Mouse (Mus musculus): Measurements from ENCODE around the gene Pgf.

Gene Pgf

DNA sequence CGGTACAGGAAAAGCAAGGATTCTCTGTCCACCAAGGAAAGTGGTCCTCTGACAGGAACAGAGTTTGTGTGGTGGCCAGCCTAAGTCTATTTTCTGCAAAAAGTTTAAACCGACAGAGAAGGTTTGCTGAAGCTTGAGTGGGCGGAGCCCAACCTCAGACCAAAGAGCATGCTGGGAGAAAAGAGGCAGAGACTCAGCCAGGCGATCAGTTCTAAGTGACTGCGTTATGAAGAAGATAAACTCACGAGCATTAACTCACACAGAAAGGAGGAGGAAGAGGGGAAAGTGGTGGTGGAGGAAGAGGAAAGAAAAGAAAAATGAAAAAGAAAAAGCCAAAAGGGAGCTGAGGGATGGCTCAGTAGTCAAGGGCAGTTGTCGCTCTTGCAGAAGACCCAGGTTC, 12.7 kb upstream of the Pgf start:
- DNase-seq (ENCODE audit: low read depth) = no peak

DNA sequence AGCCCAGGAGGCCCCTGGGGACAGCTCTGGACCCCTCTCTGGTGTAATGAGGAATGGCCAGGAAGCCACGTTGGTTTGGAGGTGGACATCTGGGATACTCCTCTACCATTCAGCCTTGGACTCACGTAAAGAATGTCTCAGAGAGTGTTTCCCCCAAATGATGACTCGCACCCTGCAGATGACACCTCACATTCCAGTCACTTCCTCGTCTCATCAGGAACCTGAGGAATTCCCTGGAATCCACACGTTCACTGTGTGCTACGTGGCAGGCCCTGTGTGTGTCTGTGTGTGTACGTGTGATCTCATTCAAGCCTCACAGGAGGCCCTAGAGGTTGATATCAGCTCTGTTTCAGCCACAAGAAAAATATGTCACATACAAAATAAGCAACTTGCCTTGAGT, 8.8 kb upstream of the Pgf start:
- no peak for DNase-seq (ENCODE audit: low read depth)

DNA sequence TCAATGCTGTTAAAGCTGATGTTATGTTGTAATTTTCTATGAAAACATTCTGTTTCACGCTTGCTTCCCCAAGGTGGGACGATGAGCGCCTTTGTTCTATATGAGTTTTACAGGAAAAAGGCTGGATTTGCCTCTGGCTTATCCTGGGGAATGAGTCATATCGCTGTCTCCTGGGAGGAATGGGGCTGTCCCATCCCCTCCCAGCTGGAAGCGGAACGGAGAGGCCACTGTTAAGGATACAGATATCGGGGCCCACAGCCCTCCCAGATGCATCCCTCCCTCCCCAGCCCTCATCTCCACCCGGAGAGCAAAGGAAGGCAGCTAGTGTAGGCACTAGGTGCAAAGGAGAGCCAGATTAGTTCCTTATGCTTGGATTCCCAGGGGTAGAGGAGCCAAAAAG, 8.2 kb upstream of the Pgf start:
- DNase-seq (ENCODE audit: low read depth) = no peak

- no peak for DNase-seq (ENCODE audit: low read depth)
Measured at GRCm38 (mm10) chr12:85184118-85184517, 6.5 kb upstream of the Pgf start.

GRCm38 (mm10) chr12:85182898-85183297, 5.3 kb upstream of the Pgf start:
- DNase-seq (ENCODE audit: low read depth) = no peak

DNA sequence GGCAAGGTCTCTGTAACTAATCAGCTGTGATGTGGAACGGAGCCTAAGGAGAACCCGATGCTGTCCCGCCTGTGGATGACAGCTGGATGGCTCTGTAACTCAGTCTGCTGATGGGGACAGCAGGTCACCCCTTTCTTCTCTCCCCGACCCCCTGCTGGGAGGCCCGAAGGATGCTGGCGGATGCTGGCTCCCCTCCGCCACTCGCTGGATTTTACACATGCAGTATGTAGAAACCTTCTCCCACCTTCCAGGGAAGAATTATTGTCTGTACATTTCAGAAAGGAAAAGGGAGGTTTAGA, 4.7 kb upstream of the Pgf start:
- DNase-seq (ENCODE audit: low read depth) = no peak

- no peak for DNase-seq (ENCODE audit: low read depth)
Measured at GRCm38 (mm10) chr12:85181475-85182344, 4.1 kb upstream of the Pgf start.

GRCm38 (mm10) chr12:85178294-85178693, 704 bp upstream of the Pgf start:
- DNase-seq (ENCODE audit: low read depth) = no peak

DNA sequence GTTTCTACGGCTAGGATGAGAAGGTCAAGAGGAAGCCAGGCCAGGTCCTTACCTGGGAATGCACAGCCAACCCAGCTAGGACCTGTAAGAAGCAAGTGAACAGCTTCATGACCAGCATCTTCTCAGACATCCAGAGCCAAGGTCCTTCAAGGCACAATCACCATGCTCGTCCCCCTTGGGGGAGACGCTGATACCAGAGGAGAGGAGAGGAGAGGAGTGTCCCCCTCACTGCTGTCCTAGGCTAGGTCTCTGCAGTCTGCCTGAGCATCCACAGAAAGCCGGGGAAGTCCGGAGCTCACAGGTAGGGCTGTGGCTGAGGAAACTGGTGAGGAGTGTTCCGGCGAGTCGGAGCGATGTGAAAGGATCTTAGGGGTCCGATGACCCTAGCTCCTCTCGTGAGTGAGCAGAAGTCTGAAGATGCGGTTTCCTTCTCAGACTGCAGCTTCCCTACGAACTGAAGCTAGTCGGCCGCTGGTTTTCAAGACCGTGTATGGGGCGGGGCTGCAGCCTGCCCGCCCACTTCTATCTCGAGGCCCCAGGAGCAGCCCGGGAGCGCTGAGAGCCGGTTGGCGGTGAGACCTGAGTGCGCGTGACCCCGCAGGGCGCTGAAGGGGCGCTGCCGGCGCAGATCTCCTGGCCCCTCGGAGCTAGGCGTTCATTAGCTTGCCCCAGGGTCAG, 605 bp downstream of the Pgf start:
- DNase-seq (ENCODE audit: low read depth) = peak; percentile 51

- peak; percentile 14 for DNase-seq (ENCODE audit: low read depth)
Measured at GRCm38 (mm10) chr12:85175926-85176845, 1.4 kb downstream of the Pgf start.

DNA sequence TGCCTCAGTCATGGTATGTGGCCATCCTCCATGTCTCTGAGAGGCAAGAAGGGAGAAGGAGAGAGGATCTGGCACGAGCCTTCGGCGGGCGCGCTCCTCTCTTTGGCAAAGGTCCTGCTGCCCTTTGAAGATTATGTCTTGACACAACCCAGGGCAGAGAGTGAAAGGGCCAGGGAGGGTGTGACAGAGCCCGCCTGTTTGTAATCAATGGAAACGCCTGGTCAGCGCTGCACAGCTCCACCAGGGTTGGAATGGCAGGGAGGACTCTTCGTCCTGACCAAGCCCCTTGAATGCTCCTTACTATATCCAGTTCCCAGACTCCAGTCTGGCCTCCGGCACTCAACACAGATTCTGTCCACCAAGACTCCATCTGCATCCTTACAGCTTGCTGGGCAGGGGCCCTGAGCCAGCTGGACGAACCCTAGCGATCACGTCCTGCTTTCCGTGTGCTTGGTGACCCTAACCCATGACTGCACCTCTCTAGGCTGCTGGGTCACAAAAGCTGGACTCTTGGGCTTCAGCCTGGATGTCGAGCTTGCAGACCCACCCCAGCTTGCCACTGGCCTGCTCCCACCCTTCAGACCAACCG, 2.4 kb downstream of the Pgf start:
- DNase-seq (ENCODE audit: low read depth) = no peak

DNA sequence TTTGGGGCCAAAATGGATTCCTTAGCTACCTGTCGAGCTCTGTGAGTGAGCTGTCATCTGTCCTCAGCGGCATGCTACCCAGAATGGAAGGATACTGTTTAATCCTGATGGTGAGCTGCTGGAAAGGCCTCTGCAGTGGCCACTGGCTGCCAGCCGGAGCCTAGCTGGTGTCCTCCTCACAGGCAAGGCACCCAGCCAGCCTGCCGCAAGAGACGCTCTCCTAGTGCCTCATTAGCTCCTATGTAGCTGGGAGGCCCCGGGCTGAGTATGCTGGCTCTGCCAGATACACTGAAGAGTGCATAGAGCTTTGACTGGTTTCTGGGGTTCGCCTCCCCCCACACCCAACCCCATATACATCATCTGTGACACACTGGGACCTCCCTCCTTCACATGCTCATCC, 3.6 kb downstream of the Pgf start:
- no peak for DNase-seq (ENCODE audit: low read depth)

- no peak for DNase-seq (ENCODE audit: low read depth)
Measured at GRCm38 (mm10) chr12:85170948-85171307, 6.7 kb downstream of the Pgf start.

DNA sequence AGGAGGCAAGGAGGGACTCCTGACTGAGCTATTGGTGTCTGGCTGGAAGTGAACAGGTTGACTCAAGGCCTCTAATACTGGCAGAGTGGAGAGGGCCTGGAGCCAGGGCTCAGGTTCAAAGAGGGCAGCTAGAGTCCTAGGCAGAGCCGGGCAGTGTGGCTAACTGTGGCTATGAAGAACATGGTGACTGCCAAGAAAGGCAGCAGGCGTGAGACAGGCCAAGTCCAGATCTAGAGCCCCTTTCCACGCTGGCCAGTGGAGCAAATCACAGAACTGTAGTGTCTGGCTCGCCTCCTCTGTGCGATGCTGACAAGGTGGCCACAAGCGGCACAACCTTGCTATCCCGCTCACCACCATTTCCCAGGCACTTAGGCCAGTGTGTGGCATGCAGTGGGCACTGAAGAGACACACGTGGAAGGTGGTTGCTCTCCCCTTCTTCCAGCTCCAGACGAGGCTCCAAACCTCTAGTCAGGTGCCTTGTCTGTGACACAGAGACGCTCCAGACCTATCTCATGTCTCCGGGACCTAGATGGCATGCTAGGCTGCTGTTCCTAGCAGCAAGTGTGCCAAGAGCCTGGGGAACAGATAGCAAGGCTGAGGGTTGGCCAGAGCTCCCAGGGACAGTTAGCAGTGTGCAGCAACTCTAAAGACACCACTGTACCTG, 7.2 kb downstream of the Pgf start:
- no peak for DNase-seq (ENCODE audit: low read depth)

- DNase-seq (ENCODE audit: low read depth) = no peak
Measured at GRCm38 (mm10) chr12:85169877-85170276, 7.7 kb downstream of the Pgf start.

- DNase-seq (ENCODE audit: low read depth) = peak; percentile 71
Measured at GRCm38 (mm10) chr12:85169117-85169858, 8.3 kb downstream of the Pgf start.

- no peak for DNase-seq (ENCODE audit: low read depth)
Measured at GRCm38 (mm10) chr12:85166631-85167030, 11.0 kb downstream of the Pgf start.

DNA sequence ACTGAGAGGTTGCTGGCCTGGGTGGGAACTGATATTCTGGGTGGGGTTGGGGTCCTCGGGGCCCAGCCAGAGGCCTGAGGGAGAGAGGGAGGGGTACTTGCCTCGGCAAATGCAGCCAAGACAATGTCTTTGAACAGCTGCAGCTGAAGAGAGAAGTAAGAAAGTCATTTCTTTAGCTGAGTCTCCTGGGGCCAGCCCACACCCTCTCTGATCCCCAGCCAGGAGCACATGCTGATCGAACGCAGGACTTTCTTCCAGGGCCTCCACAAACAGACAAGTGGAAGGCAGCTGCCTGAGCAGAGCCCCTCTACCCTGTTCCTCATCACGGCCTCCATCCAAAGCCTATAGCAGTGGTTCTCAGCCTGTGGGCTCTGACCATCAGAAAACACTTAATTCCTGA, 12.6 kb downstream of the Pgf start:
- no peak for DNase-seq (ENCODE audit: low read depth)

DNA sequence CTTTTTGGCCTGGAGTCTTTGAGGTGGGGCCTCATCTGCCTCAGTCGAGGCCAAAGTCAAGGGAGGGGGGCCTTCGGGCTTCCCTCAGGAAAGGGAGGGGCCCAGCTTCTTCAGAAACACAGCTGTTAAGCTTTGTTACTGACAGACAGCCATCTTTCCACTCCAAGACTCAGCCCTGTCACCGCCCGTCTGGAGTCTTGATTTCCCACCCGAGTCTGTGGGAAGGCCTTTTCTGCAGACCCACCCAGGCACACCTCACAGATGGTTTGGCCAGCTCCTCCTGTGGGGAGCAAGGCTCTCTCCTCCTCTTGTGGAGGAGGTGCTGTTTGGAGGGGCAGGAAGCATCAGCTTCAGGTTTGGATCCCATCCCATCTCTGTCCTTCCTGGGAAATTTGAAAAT, 18.0 kb downstream of the Pgf start:
- DNase-seq (ENCODE audit: low read depth) = no peak

DNA sequence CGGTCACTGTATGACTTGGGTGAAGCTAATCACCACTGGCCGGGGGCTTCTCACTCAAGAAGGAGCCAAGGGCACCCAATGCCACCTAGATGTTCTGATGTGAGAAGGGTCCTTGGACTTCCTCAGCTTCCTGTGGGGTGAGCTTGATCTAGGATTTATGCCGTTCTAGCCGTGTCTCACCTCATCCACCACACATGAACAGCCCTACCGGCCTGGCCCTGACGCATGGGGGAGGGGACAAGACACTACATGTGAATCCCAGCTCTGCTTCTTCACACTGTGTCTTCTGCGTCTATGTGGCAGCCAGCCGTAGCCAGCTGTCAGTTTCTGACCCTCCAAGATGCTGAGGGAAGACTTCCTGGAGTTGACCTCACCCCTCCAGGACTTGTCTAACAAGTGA, 18.8 kb downstream of the Pgf start:
- no peak for DNase-seq (ENCODE audit: low read depth)

DNA sequence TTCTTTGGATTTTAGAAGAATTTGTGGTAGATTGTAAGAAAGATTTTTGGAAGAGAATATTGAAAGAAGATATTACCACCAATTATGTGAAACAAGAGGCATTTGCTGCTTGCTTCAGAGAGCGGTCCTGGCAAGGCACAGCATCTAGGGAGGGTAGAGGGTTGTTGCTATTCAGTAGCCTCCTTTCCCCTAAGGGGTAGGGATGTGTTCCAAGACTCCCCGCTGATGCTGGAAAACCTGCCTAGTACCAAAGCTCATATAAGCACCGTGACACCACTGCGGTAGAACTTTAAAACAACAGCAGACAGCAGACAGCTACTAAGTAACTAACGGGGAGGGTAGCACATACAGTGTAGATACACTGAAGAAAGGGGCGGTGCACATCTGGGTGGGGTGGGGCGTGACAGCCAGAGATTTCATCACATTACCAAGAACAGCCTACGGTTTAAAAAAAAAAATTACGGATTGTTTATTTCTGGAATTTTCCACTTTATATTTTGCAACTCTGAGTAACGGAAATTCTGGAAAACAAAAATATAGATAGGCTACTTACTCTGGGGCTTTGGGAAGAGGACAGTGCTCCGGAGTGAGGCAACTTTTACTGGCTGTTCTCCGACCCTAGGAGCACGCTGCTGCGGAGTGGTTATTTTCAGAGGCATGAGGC, 19.7 kb downstream of the Pgf start:
- no peak for DNase-seq (ENCODE audit: low read depth)
